Mouse (Mus musculus): ENCODE results near the gene Ly6g6e.

DNA sequence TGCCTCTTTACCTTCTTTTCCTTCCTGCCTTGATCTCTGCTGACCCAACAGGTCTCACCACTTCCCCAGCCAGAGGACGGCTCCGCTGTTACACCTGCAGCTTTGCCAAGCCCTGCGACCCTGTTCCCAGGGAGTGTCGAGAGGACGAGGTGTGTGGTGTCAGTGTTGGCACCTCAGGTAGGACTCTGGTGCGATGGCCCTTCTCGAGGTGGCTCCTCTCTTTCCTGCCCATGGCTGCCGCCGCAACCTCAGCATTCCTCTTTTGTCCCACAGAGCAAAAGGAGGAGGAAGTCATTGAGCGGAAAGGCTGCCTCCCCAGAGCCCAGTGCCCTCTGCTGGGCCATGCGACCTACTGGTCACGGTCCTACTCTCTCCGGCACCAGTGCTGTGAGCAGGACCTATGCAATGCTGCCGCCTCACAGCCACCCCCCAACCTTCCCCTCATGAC is 1.1 kb downstream of the Ly6g6e start, which contains the start of gene Ly6g6d:
- TF ChIP-seq POLR2A (IDR thresholded peaks at IDR 0.05; ENCODE audit: insufficient read depth, low read length) (no peak), CTCF (IDR thresholded peaks at IDR 0.05; ENCODE audit: low read depth, low read length) (peak; percentile 34), EP300 (IDR thresholded peaks at IDR 0.05; ENCODE audit: insufficient read depth, low read depth, low read length) (no peak)
